Mouse (Mus musculus): ENCODE data around the gene Tinf2.

The Tinf2 gene

DNA sequence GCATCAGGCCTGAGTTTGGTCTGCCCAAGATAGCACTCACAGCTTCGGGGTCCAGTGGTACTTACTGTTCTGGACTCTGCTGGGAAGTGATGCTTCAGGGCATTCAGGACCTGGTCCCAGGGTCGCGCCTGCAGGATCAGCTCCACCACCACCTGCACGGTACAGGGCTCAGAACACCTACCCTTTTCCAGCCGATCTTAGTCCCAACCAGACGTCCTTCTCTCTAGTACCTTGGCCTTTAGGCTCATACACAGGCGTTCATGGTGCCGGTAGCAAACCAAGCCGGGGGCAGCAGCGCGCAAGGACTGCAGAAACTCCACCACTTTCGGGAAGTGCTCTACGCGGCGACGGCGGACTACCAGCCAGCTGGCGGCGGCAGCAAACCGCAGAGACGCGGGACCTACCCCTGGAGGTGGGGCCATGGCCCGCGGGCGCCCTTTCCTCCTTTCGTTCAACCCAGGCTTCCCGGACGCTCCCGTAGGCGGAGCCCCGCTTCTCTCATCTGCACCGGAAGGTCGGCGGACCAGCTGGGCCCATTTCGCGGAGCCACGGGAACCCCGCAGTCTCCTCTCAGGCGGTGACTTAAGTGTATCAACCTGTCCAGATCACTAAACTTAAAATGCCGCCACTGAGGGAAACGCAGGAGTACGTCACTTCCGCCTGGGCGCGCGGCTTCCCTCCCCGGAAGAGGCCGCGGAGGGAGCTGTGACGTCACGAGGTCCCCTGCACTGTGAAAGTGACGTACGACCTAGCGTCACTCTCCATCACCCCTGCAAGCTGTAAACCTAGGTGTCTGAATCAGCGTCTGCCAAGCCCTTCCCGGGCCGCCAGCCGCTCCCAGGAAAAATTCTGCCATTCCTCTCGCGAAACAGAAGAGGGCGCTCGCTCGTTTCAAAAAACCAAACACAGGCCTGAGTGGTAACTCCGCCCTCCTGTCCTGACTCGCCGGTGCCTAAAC lies at the start of gene Tinf2:
Gene Tinf2 (minus strand): TSS at position 661 of the 958 bp plus-strand sequence.
- peak; percentile 97 for DNase-seq

DNA sequence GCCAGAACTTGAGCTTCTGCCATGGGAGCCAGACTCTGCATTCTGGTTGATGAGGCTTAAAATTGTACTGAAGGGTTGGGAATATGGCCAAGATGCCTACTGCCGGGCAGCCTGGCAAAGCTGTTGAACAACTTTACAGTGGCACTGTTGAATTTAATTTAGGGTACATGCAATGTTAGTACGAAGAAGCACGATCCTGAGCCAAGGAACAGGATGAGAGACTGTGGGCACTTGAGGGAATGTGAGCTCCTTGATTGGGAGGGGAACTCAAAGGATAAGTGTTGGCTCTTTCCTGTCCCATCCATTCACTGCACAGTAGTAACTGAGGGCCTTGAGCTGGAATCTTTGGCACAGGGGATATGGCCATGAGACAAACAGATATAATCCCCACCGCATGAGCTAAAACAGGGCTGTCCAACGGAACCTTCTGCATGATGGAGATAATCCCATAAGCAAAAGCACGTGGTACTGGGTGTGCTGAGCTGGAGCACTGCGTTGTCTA lies 49.0 kb upstream of the Tinf2 start:
- DNase-seq, result no peak

DNA sequence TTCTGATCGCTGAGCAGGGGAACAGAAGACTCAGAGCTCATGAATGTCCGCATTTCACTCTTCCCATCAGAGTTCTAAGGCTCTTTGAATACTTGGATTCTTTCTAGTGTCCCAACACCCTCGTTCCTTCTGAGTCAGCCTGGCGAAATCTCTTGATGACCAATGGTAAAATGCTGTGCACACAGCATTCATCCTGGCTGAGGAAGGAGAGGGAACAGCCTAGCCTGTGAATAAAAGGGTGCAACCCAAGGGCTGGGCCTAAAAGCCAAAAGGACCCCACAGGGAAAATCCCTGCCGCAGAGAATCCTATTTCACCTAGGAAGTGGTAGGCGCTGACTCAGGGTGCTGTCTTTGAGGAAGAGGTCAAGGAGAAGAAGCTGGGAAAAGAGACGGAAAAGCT lies 48.5 kb upstream of the Tinf2 start:
- DNase-seq, result no peak

DNA sequence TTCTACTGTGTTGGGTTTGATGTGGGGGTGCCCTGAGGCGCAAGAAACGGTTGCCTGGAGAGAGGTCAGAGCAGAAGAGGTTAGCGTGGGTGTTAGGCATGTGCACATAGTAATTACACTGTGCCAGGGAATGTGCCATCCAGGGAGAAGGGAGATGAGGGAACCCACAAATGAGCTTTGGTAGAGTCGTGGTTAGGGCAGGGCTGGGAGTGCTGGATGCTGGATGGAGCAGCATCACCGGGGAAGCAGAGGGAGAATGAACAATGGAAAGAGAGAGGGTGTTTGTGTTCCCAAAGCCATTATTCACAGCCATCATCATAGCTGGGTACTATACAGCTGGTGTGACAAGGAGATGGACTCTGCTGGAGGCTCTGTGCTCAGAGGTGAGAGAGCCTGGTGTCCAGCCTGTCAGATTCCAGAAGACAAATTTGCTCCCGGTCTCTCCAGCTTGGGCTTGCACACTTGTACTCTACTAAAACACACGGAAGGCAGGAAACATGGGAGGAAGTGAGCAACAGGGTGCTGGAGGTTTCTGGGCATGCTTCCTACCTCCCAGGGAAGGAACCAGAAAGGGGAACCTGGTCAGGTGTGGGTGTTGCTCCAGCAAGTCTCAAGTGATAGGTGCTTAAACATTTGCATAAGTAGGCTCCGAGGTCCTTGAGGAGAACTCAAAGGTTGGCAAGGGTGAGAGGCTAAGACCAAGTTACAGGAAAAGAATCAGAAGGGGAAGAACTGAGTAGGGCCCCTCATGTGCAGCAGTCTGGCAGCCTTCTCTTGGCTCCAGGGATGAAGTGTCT lies 46.5 kb upstream of the Tinf2 start:
- no peak for DNase-seq

DNA sequence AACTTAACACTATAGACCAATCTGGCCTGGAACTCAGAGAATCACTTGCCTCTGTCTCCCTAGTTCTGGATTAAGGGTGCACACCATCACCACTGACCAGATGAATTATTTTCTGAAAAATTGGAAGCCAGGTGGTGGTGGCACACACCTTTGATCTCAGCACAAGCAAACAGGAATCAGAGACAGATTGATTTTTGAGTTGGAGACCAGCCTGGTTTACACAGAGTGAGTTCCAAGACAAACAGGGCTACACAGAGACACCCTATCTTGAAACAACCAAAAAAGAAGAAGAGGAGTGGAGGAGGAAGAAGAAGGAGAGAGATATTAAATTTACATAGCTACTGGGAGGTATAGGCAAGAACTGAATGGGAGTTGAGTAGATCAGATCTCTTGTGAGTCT lies 44.6 kb upstream of the Tinf2 start:
- DNase-seq, result no peak

DNA sequence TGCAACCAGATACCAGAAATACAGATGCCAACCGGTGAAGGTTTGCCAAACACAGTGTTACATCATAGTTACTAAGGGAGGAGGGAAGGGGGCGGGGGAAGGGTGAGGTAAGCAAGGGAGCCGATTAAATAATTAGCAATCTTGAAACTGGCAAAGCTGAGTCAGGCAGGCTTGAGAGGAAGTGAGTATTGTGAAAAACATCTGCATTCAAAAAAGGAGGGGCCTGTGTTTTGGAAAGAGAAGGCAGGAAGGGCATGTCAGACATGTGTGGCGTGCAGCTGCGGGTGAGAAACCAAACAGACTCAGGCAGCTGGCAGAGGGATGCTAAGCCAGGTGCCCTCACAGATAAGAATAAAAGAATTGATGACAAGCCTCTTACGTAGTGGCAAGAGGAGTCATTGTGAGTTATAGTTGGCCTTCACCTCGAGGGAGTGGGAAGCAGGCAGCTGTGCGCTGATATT lies 42.8 kb upstream of the Tinf2 start:
- peak; percentile 75 for DNase-seq

DNA sequence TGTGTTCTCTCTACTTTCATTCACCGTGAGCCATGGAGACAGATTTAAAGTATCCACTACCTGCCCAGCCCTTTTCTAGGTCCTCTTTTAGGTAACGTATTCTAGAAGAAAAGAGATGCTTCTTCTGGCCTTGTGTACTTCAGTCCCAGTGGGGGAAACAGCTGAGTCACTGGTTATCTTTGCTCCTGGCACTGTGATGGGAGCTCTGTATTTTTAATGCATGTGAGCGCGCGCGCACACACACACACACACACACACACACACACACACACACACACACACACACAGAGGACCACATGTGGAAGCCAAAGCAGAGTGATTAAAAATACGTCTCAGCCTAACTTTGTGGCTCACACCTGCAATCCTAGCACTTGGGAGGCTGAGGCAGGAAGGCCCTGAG lies 41.8 kb upstream of the Tinf2 start:
- DNase-seq, result no peak

DNA sequence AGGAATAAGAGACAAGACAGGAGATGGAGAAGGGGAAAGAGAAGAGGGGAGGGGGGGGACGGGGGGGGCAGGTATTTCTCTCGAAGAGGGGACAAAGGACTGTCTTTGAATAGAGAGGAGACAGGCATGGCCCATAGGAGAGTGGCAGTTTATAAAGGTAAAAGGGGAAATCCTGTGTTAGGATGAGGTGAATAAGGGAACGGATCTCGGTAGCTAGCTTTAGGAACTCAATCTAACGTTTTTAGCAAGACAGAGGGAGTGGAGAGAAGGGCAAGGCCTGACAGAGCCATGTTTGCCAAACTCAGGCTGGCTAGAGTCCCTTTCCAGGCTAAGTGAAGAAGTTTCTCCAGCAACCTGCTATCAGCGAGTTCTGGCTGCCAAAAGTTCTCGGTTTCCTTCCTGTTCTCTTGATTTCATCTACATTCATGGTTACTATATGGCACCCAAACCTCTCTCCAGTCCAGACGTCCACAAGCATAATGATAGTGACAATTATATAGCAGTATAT lies 40.9 kb upstream of the Tinf2 start:
- no peak for DNase-seq

DNA sequence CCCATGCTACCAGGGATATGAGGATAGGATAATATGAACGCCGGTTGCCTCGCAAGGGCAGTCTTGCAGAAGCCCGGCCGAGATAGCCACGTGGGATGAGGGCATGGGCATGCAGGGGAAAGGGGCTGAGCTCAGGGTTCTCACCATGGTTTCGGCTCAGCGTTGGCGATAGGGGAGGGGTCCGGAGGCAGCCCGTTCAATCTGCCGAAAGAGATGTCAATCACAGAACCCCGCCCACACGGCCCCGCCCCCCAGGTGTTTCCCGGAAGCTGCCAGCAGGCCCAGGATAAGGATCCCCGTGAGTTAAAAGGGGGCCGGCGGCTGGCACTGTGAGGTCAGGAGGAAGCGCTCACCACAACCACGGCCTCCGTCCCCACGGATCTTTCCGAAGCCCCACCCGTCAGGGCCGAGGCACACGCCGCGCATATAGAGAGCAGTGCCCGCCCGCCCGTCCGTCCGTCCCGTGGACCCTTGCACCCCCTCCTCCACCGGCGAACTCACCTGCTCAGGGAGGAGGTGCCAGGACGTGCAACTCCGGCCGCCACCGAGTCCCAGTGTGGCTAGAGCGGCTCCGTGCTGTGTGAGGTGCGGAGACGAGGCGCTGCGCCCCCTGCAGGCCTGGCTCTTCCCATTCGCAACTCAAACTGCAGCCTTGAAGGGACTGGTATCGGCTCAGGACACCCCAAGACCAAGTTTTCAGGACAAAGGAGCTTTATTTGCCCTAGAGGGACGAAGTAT lies 40.2 kb upstream of the Tinf2 start, which contains the start of gene Rabggta:
Gene Rabggta (minus strand): TSS at position 564 of the 738 bp plus-strand sequence.
- DNase-seq, result peak; percentile 96

DNA sequence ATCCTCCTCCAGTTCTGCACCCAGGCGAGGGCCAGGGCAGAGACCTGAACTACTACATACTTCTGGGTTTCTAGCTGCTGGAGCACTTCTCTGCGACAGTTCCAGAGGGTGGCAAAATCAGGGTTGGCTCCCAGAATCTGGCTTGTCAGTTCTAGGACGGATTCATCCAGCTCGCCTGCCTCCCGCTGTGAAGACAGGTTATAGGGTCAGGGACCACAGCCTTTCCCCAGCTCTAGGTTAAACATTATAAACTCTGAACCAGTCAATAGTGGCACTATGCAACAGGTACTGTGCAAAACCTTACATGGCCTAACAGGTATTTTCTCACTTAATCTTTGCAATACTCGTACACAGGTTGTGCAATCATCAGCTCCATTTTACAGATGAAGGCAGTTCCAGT lies 39.5 kb upstream of the Tinf2 start:
- DNase-seq, result peak; percentile 81

DNA sequence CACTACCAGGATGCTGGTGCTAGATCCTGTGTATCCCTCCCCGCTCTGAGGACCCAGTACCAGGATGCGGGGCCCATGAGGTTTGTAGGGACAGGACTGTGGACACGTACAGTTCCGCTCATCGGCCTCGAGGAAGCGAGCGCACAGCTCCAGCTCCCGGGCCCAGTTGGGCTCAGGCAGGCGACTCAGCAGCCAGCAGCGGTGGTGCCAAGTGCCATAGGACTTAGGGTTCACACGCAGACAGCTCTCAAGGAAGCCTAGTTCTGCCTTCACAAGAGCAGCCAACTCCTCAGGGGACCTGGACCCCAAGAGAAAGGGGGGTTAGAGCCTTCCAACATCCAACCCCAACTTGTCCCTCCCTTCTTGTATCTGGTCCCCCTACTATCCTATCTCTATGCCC lies 39.0 kb upstream of the Tinf2 start:
- no peak for DNase-seq

DNA sequence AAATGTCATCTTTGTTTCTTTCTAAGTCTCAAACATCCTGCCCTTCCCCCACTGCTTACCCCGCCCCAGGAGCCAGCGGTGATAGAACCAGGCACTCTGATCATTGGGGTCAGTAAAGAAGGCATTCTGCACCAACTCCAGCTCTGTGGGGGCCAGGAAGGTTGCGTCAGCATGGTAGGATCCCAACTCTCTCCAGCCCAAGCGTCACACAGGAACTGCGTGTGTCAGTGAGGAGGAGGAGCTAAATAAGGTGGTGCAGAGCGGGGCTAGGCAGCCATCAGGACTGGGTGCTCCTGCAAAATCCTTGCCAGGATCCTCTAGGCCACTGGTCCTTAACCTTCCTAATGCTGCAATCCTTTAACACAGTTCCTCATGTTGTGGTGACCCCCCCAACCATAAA lies 38.1 kb upstream of the Tinf2 start:
- DNase-seq, result no peak

DNA sequence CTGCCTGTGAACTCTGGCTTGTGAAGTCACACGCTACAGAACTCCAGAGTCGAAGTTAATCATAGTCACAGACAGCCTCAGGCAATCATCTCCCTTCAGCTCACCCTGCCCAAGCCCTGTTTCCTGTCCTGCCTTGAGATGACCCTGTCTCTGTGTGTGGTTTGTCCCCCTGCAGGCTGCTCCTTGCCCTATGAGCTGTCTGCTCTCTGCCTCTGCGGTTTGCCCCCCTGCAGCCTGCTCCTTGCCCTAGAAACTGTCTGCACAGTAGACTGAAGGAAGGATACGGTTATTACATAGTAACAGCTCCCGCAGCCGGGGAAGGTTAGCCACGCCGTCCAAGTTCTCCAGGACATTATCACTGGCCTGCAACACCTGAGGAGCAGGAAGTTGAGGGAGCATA lies 35.3 kb upstream of the Tinf2 start:
- DNase-seq, result peak; percentile 92

DNA sequence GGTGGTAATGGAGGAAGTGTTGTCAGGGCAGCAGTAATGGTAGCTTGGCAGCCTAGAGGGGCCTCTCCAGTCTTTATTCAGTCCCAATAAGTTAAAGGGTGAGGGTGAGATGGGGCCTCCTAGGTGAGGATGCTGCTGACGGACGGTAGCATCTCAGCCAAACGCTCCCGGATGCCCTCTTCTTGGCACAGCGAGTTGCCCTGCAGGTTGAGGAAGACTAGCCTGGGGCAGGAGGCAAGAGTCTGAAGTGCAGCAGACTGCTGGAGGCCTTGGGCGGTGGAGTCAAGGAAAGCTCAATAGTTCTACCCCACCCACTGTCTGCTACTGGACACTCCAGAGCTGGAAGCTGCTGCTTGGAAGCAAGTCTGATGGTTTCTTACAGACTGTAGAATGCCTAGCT lies 34.7 kb upstream of the Tinf2 start:
- DNase-seq, result peak; percentile 78

DNA sequence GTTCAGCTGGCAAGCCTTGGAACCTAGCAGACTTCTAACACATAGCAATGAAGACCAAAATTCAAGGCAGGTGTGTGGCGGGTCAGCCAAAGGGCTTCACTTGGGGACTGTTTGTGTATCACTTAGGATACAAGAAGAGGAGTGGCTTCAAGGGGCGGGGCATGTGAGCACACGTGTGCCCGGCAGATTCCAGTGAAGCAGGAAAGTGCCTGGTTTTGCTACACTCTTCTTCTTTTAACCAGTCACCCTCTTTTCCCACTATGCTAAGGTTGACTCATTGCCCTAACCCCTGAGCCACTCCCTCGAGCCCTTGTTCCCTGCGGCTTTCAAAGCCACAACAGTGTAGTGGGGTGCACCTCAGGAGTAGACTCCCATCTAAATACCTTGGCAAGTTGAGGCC lies 33.3 kb upstream of the Tinf2 start:
- peak; percentile 50 for DNase-seq

DNA sequence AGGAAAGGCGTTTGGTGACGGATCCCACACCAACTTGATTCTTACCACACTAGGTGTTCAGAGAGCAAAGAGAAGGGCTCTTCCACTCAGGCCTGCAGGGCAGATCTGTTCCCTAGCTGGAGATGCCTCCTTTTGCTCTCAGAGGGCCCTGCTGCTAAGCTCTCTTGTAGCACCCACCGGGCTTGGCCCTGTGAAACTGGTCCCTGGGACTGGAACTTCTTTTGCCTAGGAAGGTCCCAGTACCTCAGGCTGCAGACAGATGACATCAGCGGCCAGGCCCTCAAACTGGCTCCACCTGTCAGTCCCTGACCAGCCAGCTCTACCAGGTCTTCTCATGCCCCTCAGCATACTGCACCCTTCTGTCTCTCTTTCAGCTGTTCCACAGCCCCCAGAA lies 32.1 kb upstream of the Tinf2 start, which contains the start of gene Tgm1:
Gene Tgm1 (minus strand): TSS at position 198 of the 394 bp plus-strand sequence.
- DNase-seq, result no peak

DNA sequence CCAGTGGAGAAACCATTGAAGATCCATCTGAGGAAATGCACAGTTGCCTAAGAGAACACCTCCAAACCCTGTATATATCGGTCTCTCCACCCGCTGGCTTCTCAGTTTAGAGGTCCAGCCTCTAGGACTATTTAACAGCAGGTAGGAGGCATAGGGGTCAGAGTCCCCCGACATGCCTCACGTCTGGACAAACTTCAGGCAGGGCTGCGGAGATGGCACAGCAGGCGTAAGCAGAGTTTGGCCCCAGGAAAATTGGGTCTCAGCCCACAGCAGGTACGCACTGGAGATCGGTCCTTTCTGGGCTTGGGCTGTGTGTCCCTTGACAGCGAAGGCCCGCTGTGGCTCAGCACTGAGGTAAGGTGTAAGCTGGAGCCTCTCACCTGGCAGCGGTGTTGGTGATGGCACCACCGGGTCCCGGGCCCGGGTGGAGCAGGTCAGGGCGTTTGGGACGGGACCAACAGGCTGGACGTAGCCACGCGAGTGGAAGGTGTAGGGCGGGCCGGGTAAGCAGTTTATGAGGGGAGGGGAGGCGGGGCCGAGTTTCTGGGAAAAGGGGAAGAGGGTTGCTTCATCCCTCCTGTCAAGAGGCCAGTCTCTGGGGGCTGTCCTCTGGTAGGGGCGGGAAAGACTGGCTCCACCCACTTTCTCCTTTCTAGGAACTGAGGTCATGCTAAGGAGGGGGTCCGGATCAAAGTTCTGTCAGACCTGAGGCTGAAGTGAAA lies 31.5 kb upstream of the Tinf2 start:
- peak; percentile 79 for DNase-seq

DNA sequence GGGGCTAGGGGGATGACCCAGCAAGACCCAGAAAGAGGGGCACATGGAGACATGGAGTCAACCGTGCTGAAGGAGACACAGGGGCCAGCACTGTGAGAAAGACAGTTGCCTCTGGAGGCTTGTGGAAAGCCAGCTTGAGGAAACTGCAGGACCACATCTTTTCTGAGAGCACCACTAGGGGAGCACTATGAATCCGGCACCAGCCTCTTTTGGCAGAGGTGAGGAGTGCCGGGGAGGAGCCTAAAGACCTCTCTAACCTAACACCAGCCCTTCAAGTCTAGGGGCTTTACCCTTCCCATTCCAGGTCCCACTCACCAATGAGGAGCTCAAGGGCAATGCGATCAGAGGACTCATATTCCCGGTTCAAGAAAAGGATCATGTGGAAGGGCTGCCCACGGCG lies 30.2 kb upstream of the Tinf2 start:
- DNase-seq, result no peak

DNA sequence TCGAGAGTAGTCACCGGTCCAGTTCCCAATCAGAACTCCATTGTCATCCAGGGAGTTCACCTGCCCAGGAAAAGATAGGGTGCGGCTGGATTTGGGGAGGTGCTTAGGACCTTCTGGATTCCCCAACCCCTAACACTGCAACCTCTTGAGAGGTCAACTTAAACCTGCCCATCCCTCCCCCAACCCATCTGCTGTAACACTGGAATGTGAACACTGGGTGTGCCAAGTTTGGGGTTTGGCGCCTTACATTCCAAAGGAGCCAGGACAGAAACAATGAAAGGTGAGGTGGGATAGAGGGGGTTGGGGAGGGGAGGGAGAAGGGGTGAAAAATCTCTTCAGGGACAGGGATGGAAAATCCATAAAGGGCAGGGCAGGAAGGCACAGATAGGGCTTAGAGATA lies 27.9 kb upstream of the Tinf2 start:
- DNase-seq, result no peak

DNA sequence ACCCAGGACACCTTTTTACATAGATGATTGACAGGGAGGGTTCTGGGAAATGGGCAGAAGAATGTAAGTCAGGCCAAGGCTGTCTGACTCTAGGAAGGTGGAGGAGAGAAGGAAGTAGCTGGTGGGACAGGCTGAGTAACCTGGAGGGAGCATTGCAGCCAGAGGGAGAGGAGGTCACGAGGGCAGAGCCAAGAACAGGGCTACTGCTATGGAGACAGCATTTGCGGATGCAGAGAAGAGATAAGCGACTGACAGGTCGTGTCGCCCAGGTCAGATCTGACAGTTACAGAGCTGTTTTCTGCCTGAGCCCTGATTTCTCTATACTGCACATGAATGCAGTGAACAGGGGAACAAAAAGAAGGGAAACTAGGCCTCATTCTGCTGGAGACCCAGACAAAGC lies 25.8 kb upstream of the Tinf2 start:
- no peak for DNase-seq

DNA sequence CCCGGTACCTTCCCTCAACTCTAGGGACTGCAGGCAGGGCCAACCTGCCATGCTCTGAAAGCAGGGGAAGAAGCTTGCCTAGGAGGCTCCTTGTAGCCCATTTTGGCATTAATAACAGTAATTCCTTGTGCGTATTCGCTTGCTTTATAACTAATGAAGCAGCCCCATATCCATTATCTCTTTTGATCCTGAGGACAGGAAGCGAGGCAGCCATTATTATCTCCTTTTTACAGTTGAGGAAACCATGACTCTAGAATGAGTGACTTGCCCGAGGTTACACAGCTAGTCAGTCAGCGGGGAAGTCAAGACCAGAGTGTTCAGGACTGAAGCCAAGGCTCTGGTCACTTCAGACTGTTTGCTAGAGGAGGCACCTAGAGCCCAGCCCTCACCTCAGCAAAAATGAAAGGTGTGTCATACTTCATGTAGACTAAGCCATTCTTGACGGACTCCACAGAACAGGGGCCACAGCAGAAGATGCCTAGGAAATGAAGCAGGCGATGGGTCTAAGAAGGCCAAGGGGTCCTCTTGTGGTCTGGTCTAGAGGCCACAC lies 24.5 kb upstream of the Tinf2 start:
- DNase-seq, result no peak

DNA sequence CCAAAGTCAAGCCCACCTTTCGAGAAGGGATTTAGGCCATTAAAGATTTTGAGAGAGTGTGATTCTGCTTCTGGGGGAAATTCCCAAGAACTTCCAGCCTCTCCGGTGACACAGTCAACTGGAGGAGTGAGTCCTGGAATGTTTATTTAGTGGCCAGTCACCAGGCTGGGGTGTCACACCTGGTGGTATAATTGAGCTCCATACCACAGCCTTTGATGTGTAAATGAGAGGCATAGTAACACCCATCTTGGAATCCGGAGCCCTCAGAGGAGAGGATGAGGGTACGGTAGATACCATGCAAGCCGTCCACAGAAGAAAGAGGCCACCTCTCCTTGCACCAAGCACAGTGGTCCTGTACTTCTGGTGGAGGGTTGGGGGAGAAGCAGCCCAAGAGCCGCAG lies 21.1 kb upstream of the Tinf2 start:
- DNase-seq, result no peak

All from kidney, adult 9 months (tissue).